Mouse (Mus musculus) brown adipose tissue, adult 24 weeks (tissue): ENCODE data around the gene Capn6. TPM values are rescaled to one million over a fixed set of nuclear protein-coding genes. Genes with fewer than 3 reads are reported as not detected.

Experiments used
- H3K27ac ChIP-seq: fragments of 200-500 bp; replicated peaks from 2 replicates; pipeline ENCODE4 v1.5.1; 2012; ENCODE audit warnings: low read depth, mild to moderate bottlenecking, low read length
- H3K4me1 ChIP-seq: fragments of 200-500 bp; 2 replicates; pipeline ENCODE4 v1.6.1; 2012; ENCODE audit warnings: low read length, mixed read lengths; ENCODE audit not compliant: control insufficient read depth, insufficient read depth, insufficient read length
- H3K4me3 ChIP-seq: fragments of 200-500 bp; 2 replicates; pipeline ENCODE4 v1.5.1; 2012; ENCODE audit warnings: low read depth, mild to moderate bottlenecking, low read length, moderate library complexity; ENCODE audit not compliant: insufficient read depth
- polyA plus RNA-seq: library from polyadenylated mRNA; stranded (reverse); fragments of >200 nt; gene quantifications from 2 replicates; pipeline ENCODE4 v1.2.4, GENCODE M21; 2012; ENCODE audit not compliant: missing spikeins, insufficient read depth, insufficient read length

The Capn6 gene
- 0.33 TPM in 1 of 2 replicates, not detected in the other for polyA plus RNA-seq

- no peak within 1 kb of the TSS for H3K4me3 ChIP-seq
- no peak within 1 kb of the TSS for H3K27ac ChIP-seq
- no peaks in the 10 kb centered on the region for H3K4me1 ChIP-seq
Observed at GRCm38 (mm10) chrX:143827212-143827611, at the start of gene Capn6. TSS of gene Capn6 (minus strand) at chrX:143827414.

DNA sequence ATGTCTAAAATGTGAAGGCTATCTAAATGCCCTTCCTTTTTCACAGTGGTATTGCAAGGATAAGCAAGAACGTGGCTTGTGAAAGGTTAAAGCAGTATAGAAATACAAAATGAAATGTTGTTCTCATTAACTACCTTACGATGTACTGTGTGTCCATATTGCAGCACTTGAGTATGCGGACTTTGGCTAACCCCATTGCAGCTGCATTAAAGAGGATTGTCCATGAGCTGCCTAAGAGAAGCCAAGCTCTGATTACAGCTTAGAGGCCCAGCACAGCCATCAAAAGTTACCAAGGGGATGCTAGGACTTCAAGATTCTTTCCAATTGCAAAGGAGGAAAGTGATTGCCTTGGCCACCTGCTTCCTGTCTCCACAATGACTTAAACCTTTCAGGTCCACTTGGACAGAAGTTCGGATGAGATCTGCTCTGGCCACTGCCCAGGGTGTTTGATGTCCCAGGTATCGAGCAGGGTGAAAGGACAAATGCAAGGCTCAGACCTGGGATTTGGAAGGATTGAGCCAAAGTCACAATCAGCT is 40.0 kb upstream of the Capn6 start:
- Histone ChIP-seq H3K4me3 (no peak overlapping the region), H3K4me1 (no peaks in the 10 kb centered on the region), H3K27ac (no peak overlapping the region)

DNA sequence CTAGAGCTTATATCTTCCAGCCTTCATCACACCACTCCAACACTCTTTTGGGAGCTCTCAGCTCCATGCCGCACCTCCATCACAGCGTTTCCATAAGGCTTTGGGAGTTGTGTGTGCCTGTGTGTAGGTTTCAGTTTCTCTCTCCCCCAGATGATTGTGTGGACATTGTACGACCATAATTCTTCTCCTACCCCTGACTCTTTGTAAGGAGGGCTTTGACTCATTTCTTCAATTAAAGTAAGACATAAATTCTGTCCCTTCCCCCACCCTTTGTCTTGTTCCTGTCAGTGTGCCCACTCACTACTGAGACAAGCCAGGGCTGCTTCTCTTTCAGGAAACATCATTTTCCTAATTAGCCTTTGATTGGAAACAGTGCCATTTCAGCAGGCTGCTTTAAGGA is 24.1 kb upstream of the Capn6 start:
- no peak overlapping the region for H3K4me3 ChIP-seq
- H3K27ac ChIP-seq, result no peak overlapping the region
- H3K4me1 ChIP-seq, result no peaks in the 10 kb centered on the region

DNA sequence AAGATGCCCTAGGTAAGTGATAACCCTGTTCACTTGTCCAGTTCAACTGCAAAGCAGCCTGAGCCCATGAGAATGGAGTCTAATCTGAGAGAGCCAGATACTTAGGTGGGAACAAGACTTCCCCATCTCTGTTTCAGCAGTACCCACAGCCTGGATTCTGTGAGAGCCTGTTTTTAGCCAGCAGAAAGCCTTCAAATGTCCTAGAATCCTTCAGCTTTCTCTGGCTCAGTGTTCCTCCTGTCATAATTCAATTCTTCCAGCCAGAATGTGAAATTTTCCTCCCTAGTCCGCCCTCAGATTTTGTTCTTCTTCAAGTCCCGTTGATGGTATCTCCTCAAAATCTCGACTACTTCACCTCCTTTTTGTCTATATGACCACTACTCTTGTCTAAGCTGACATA is 22.8 kb upstream of the Capn6 start:
- H3K4me1 ChIP-seq, result no peaks in the 10 kb centered on the region
- no peak overlapping the region for H3K4me3 ChIP-seq

GRCm38 (mm10) chrX:143846637-143847036 is 19.4 kb upstream of the Capn6 start:
- H3K27ac ChIP-seq, result no peak overlapping the region
- H3K4me3 ChIP-seq, result no peak overlapping the region
- H3K4me1 ChIP-seq, result no peaks in the 10 kb centered on the region

More for the DNA sequence above, 22.8 kb upstream of the Capn6 start:
- no peak overlapping the region for H3K27ac ChIP-seq

DNA sequence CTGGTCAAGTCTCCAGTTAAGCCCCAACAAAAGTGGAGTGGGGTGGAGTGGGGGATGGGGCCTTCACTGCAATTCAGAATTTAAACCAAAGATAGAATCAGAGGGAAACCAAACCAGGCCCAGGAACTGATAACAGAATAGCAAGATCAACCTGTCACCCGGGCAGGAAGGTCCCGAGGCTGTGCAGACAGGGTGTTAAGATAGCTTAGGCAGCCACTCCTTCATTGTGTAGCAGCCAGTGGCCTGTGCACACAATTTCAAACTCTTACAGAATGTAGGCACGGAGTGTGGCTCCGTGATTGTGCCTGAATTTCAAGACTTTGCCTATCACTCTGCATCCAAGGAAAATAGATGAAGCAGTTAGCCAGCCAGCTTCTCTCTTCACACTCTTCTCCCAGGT is 693 bp downstream of the Capn6 start:
- no peak overlapping the region for H3K27ac ChIP-seq
- H3K4me3 ChIP-seq, result no peak overlapping the region
- no peaks in the 10 kb centered on the region for H3K4me1 ChIP-seq

DNA sequence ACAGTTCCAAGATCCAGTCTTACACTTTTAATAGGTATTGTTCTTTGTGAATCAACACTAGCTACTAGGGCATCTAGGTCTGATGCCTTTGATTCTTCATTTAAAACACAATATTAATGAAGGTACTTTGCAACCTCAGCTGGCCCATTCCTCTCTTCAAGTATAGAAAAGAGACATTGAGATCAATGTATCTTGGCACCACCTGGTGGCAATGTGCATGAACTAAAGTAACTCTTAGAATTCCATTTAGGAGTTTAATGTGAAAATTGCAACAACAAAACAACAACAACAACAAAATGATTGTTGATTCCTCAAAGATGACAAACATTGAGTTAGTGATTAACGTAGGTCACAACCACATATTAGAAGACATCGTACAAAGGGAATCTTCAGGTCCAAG is 8.3 kb downstream of the Capn6 start:
- H3K4me3 ChIP-seq, result no peak overlapping the region
- H3K4me1 ChIP-seq, result no peaks in the 10 kb centered on the region
- H3K27ac ChIP-seq, result no peak overlapping the region

GRCm38 (mm10) chrX:143815948-143816347 is 11.3 kb downstream of the Capn6 start:
- Histone ChIP-seq H3K27ac (no peak overlapping the region), H3K4me3 (no peak overlapping the region), H3K4me1 (no peaks in the 10 kb centered on the region)

GRCm38 (mm10) chrX:143762556-143762955 is 64.7 kb downstream of the Capn6 start:
- H3K27ac ChIP-seq, result no peak overlapping the region
- H3K4me3 ChIP-seq, result no peak overlapping the region
- no peaks in the 10 kb centered on the region for H3K4me1 ChIP-seq

Other genes starting within 250 kb of the Capn6 start
- gene Dcx, start 105.9 kb upstream of the Capn6 start, polyA plus RNA-seq, result not detected in 2 replicates